Mouse (Mus musculus) kidney, embryonic 14.5 days (tissue): ENCODE data around the gene Fgfr1op2. TPM values are rescaled to one million over a fixed set of nuclear protein-coding genes. Genes with fewer than 3 reads are reported as not detected.

Source experiments
- ATAC-seq: fragments of 200-750 bp; cut with Nextera tagmentation; 2 replicates; pipeline ENCODE4 v1.8.0; 2017; ENCODE audit warnings: moderate number of reproducible peaks, mild to moderate bottlenecking, moderate TSS enrichment, moderate library complexity; ENCODE audit not compliant: low FRiP score, low TSS enrichment
- H3K27ac ChIP-seq: fragments of 300-500 bp; sonication (generic); 2 replicates; pipeline ENCODE4 v1.5.1; 2014; ENCODE audit warnings: low read depth, mild to moderate bottlenecking, low read length, moderate library complexity, mixed read lengths
- H3K27me3 ChIP-seq: fragments of 300-500 bp; sonication (generic); 2 replicates; pipeline ENCODE4 v1.6.1; 2014; ENCODE audit warnings: mild to moderate bottlenecking, low read length; ENCODE audit not compliant: control insufficient read depth, insufficient read depth
- H3K36me3 ChIP-seq: fragments of 300-500 bp; sonication (generic); 2 replicates; pipeline ENCODE4 v1.6.1; 2014; ENCODE audit warnings: low read length, mixed read lengths; ENCODE audit not compliant: control insufficient read depth, insufficient read depth
- H3K4me1 ChIP-seq: fragments of 300-500 bp; sonication (generic); 2 replicates; pipeline ENCODE4 v1.6.1; 2014; ENCODE audit warnings: low read length, mixed read lengths; ENCODE audit not compliant: control insufficient read depth, insufficient read depth
- H3K4me2 ChIP-seq: fragments of 300-500 bp; sonication (generic); replicated peaks from 2 replicates; pipeline ENCODE4 v1.6.1; 2014; ENCODE audit warnings: low read depth, mild to moderate bottlenecking, low read length
- H3K4me3 ChIP-seq: fragments of 300-500 bp; sonication (generic); 2 replicates; pipeline ENCODE4 v1.5.1; 2014; ENCODE audit warnings: mild to moderate bottlenecking, low read length
- H3K9ac ChIP-seq: fragments of 300-500 bp; sonication (generic); 2 replicates; pipeline ENCODE4 v1.6.1; 2014; ENCODE audit warnings: low read depth, mild to moderate bottlenecking, low read length, moderate library complexity
- H3K9me3 ChIP-seq: fragments of 300-500 bp; sonication (generic); 2 replicates; pipeline ENCODE4 v1.6.1; 2016; ENCODE audit warnings: low read length; ENCODE audit not compliant: control insufficient read depth
- WGBS: fragments of 180-500 bp; shearing (Covaris S2); extraction: QIAGEN DNeasy Blood & Tissue Kit; methylation state at CpG from one replicate; pipeline ENCODE4 v1.1.7; 2014; 5-methylcytosine and 5-hydroxymethylcytosine counted together
- polyA plus RNA-seq: library from polyadenylated mRNA; unstranded; fragments of >200 nt; fragmentation: Nextera tagmentation; extraction: Ambion mirVana; gene quantifications from 2 replicates; pipeline ENCODE4 v1.2.1, GENCODE M21; 2014

Gene Fgfr1op2
- polyA plus RNA-seq, 1 experiment from 2014 or later = 100 TPM

DNA sequence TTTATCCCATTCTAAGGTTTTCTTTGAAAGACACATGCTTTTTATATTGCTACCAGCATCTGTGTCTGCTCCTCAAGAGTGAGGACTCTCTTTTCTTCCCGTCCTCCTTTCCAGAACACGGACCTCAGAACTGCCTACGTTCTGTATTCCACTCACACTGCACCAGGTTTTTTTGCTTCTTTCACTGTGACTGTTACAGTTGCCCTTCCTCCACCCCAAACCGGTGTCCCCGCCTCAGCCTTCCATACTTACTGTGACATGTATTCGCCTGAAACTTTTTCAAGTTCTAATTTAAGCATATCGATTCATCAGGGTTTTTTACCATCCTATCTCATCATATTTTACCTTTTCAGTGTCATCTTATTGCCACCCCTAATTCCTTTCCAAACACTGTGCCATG, 1.6 kb downstream of the Fgfr1op2 start:
- peak overlapping the region; percentile 84 for H3K4me3 ChIP-seq
- H3K9ac ChIP-seq = peak overlapping the region; percentile 86
- H3K27ac ChIP-seq = peak overlapping the region; percentile 96; the same call in 1 of the 2 replicates
- 12% methylated on average over 7 of the region's 7 CpGs for WGBS
- peaks cover 21% of the 10 kb centered on the region; the same call in 1 of the 2 replicates for H3K4me1 ChIP-seq
- no peaks in the 10 kb centered on the region for H3K9me3 ChIP-seq
- H3K36me3 ChIP-seq = peaks cover 3% of the 10 kb centered on the region; the same call in 1 of the 2 replicates
- no peaks in the 10 kb centered on the region for H3K27me3 ChIP-seq
- ATAC-seq = no peak
- peak overlapping the region; percentile 80 for H3K4me2 ChIP-seq

DNA sequence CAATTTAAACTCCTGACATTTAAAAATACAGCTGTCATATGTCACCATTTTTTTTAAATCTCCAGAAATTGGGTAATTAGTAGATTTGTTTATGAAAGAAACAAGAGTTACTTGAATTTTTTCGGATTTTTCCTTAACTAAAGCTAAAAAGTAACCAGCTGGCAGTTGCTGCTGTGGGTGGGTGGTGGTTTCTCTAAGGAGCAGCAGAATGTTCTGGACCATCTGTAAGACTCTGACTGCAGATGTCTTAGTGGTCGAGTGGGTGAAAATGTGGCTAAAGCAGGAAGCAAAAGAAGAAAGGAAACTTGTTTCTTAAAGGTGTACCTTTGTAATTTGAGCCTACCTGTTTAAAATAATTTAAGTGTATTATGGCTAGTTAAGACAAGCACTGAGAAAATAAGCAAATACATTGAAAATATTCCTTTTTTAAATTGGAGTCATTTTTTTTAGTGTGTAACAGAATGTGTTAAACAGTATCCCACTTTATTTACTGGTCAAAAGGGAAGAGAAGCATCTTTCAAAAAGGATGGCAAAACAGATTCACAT, 3.5 kb downstream of the Fgfr1op2 start:
- no peak for ATAC-seq
- H3K36me3 ChIP-seq = no peaks in the 10 kb centered on the region; the same call in 1 of the 2 replicates
- H3K4me1 ChIP-seq = peaks cover 21% of the 10 kb centered on the region; the same call in 1 of the 2 replicates
- H3K27ac ChIP-seq = no peak overlapping the region
- 34% methylated on average over 2 of the region's 2 CpGs for WGBS
- no peaks in the 10 kb centered on the region for H3K9me3 ChIP-seq
- no peak overlapping the region for H3K4me2 ChIP-seq
- H3K27me3 ChIP-seq = no peaks in the 10 kb centered on the region
- H3K9ac ChIP-seq = no peak overlapping the region
- H3K4me3 ChIP-seq = no peak overlapping the region

DNA sequence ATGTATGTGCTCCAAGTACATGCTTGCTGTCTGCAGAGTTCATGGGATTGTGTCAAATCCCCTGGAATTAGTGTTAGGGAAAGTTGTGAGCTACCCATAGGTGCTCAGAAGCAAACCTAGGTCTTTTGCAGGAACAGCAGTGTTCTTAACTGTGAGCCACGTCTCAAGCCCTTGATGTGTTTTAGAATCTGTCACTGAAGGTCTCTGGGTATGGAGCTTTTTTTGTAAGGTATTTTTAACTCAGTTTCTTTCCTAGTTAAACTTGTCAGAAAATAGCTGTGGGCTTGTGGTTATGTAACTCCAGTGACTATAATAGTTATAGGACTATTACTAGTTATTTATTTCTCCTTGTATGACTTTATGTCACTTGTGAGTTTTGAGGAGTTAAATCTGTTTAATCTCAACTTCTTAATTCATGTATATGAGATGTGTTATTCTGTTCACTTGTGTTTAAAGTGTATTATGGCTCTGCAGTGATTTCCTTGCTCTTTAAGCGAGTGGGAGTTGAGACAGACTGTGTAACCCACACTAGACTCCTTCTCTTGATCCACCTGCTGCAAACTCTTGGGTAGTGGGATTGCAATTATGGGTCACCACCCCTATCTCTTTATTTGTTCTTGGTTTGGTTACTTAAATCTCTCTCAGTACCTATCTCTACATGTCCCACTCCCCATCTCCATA, 6.5 kb downstream of the Fgfr1op2 start:
- peaks cover 25% of the 10 kb centered on the region for H3K36me3 ChIP-seq
- peaks cover 7% of the 10 kb centered on the region; the same call in 1 of the 2 replicates for H3K4me1 ChIP-seq
- no peaks in the 10 kb centered on the region for H3K9me3 ChIP-seq
- 74% methylated on average over 2 of the region's 2 CpGs for WGBS
- H3K27me3 ChIP-seq = no peaks in the 10 kb centered on the region
- H3K27ac ChIP-seq = no peak overlapping the region
- no peak overlapping the region for H3K4me2 ChIP-seq
- no peak overlapping the region for H3K9ac ChIP-seq
- H3K4me3 ChIP-seq = no peak overlapping the region
- no peak for ATAC-seq

DNA sequence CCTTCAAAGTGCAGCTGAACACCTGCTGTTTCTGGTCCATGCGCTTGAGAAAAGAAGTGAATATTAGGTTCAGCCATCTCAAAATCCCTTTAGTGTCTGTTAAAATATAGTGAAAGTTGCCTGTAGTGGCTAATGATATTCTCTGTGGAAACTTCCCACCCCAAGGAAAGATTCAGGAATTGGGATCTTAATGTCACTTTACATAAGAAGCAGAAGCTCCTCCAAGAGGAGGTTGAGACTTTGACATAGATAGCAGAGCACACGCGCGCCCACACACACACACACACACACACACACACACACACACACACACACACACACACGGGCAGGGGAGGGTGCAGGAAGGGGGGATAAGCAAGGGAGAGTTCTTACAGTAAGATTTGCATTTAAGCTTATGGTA, 8.1 kb downstream of the Fgfr1op2 start:
- H3K9me3 ChIP-seq = no peaks in the 10 kb centered on the region
- H3K4me2 ChIP-seq = no peak overlapping the region
- no peaks in the 10 kb centered on the region for H3K27me3 ChIP-seq
- no peak overlapping the region for H3K27ac ChIP-seq
- H3K36me3 ChIP-seq = peaks cover 40% of the 10 kb centered on the region
- H3K9ac ChIP-seq = no peak overlapping the region
- no peak for ATAC-seq
- no peak overlapping the region for H3K4me3 ChIP-seq
- H3K4me1 ChIP-seq = 0 out of 2 replicates have a peak, but pooled peaks cover 3% of the 10 kb centered on the region
- WGBS = 96% methylated on average over 5 of the region's 5 CpGs

DNA sequence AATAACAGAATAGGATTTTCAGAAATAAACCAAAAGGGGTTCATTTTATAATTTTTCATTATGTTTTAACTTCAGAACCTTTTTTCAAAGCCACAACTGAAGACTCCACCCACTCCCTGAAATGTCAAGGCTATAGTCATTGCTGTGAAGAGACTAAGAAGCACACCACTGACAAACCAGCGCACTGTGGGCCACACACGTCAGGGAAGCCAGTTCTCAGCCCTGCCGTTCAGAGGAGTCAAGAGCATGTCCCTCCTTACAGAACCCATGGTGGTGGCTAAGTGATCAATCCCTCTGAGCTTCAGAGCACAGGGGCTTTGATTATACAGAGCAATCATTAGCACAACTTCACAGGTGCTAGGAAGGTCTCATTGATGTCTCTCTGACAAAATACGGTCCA, 25.6 kb downstream of the Fgfr1op2 start:
- H3K36me3 ChIP-seq = peaks cover 58% of the 10 kb centered on the region

DNA sequence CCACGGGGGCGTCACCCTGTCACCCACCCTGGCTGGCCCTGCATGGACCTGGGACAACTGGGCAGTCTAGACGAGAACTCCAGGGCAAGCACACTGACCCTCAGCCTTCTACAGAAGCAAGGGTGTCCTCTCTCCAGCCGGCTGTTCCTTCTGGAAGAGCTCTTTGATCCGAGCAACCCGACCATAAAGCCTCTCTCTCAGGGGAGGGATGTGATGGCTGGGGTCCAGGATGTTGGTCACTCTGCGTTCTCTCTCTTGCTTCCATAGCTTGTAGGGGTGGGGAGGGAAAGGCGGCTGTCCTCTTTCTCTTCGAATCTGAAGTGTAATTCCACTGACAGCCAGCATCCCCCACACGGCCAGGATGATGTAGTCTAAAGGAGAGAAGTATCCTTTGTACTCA, 26.6 kb downstream of the Fgfr1op2 start:
- ATAC-seq = peak; percentile 39; the same call in 1 of the 2 replicates
- WGBS = 47% methylated on average over 10 of the region's 10 CpGs

More for the DNA sequence above, 25.6 kb downstream of the Fgfr1op2 start:
- no peaks in the 10 kb centered on the region for H3K4me1 ChIP-seq
- 73% methylated on average over 4 of the region's 4 CpGs for WGBS
- H3K4me3 ChIP-seq = no peak overlapping the region
- no peak overlapping the region for H3K27ac ChIP-seq
- no peak overlapping the region for H3K4me2 ChIP-seq
- ATAC-seq = no peak
- no peak overlapping the region for H3K9ac ChIP-seq
- no peaks in the 10 kb centered on the region for H3K9me3 ChIP-seq
- no peaks in the 10 kb centered on the region for H3K27me3 ChIP-seq

DNA sequence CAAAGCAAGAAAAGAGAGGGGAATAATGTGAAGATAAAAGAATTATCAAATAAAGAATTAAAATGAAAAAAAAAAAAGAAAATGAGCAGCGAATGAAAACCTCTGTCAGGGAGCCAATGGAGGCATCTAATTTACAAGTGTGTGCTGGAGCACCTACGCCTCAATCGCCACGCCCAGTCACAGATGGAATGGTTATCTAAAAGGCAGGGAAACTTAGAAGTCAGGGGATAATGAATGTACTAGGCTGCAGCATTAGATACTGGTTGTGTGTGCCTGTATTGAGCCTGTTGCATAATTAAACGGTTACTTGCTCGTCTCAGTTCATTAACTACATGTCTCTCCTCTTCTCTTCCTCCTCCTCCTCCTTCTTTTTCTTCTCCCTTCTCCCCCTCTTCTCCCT, 34.4 kb downstream of the Fgfr1op2 start:
- Histone ChIP-seq H3K27ac (no peak overlapping the region), H3K9me3 (no peaks in the 10 kb centered on the region), H3K4me1 (no peaks in the 10 kb centered on the region), H3K9ac (no peak overlapping the region), H3K4me2 (no peak overlapping the region), H3K36me3 (peaks cover 23% of the 10 kb centered on the region), H3K27me3 (no peaks in the 10 kb centered on the region), H3K4me3 (no peak overlapping the region)
- WGBS = 70% methylated on average over 6 of the region's 6 CpGs
- ATAC-seq = no peak

More for the DNA sequence above, 26.6 kb downstream of the Fgfr1op2 start:
- Histone ChIP-seq H3K9ac (no peak overlapping the region), H3K9me3 (no peaks in the 10 kb centered on the region), H3K36me3 (peaks cover 52% of the 10 kb centered on the region), H3K4me2 (no peak overlapping the region), H3K4me1 (no peaks in the 10 kb centered on the region), H3K27ac (no peak overlapping the region), H3K27me3 (no peaks in the 10 kb centered on the region), H3K4me3 (no peak overlapping the region)

DNA sequence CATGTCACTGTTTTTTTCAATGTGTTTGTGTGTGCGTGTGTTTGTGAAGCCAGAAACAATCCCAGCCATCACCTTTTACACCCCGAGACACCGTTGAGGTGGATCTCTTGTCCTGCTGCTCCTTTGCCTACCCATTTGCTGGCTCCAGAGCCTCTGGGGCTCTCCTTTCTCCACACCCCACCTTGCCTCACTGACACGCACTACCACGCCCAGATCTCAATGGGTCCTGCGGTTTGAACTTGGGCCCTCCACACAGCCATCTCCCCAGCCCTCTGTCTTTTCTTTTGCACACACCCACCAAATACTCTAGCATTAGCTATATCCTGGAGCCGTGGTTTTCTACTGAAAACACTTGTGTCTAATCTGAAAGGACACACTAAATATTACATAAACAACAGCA, 34.9 kb downstream of the Fgfr1op2 start:
- Histone ChIP-seq H3K27ac (no peak overlapping the region), H3K36me3 (peaks cover 25% of the 10 kb centered on the region), H3K4me1 (no peaks in the 10 kb centered on the region), H3K9me3 (no peaks in the 10 kb centered on the region), H3K9ac (no peak overlapping the region), H3K4me2 (no peak overlapping the region), H3K4me3 (no peak overlapping the region), H3K27me3 (no peaks in the 10 kb centered on the region)
- WGBS = 92% methylated on average over 7 of the region's 7 CpGs
- ATAC-seq = no peak

DNA sequence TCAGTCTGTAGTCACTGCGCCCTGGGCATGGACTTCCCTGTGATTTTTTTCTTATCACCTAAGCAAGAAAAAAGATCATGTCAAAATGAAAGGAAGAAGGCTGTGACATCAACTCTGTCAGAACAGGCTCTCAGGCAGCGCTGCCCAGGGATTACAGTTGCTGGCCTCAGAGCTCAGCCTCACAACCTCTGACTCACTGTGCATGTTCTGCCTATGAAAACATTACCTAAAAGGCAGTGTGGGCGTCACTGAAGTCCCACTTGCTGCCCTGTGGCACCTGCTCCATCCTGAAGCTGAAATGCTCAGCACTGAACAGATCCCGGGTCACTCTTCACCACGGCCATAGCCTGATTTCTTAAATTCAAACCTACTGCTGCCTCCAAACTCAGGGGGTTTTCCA, 35.7 kb downstream of the Fgfr1op2 start:
- H3K27ac ChIP-seq = no peak overlapping the region
- no peak for ATAC-seq
- H3K9me3 ChIP-seq = no peaks in the 10 kb centered on the region
- peaks cover 34% of the 10 kb centered on the region for H3K36me3 ChIP-seq
- H3K27me3 ChIP-seq = no peaks in the 10 kb centered on the region
- H3K4me3 ChIP-seq = no peak overlapping the region
- H3K4me2 ChIP-seq = no peak overlapping the region
- H3K4me1 ChIP-seq = no peaks in the 10 kb centered on the region
- H3K9ac ChIP-seq = no peak overlapping the region
- WGBS = 88% methylated on average over 5 of the region's 5 CpGs
